Comparison of ENCODE assay signal across 8 mouse cellular contexts in the genomic region with DNA sequence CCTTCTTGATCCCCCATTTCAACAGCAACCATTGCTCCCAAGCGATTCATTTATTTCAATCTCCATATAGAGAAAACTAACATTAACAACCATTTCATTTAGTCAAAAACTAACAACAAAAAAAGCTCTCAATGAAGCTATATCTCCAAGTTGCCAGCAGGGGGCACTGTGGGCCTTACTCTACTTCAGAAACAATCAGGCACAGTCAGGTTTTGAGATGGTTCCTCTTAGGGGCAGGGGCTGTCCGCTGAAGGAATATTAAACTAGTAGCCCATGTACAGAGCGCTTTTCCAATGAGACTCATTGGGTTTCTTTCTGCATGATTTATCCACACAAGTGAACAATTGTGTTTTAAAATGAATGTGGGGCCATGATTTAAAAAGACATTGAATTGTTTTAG.
DNase-seq lines count a peak whose midpoint lies in the region; ATAC-seq lines count a peak whose summit lies in the region.

No protein-coding gene starts in this region.

- DNase-seq in cerebellum, adult 8-10 months: peak; percentile 40
- no peak for DNase-seq in cerebellum, adult 11 months
- DNase-seq in midbrain, embryonic 14.5 days: peak; percentile 88
- DNase-seq in cerebellum, postnatal 4 days (ENCODE audit: low spot score in 2 of 2): peak; percentile 50 to 69
- peak; percentile 23 to 70 for DNase-seq in kidney, postnatal 36 days
- DNase-seq in mesoderm, embryonic 11.5 days (ENCODE audit: low read depth, low spot score): peak; percentile 75

- no peak overlapping the region for H3K27ac ChIP-seq in midbrain, embryonic 14.5 days (replicated peaks; ENCODE audit: low read depth, low read length)
- no peak overlapping the region for H3K27ac ChIP-seq in midbrain, embryonic 13.5 days

- H3K36me3 ChIP-seq in midbrain, embryonic 14.5 days (ENCODE audit: control insufficient read depth, insufficient read depth, low read length): no peaks in the 10 kb centered on the region
- H3K36me3 ChIP-seq in midbrain, embryonic 13.5 days: no peaks in the 10 kb centered on the region

- WGBS in midbrain, embryonic 14.5 days: 19% methylated on average over 3 of the region's 3 CpGs
- 22% methylated on average over 3 of the region's 3 CpGs for WGBS in midbrain, embryonic 13.5 days

- H3K9me3 ChIP-seq in midbrain, embryonic 14.5 days (ENCODE audit: control insufficient read depth, low read length): no peaks in the 10 kb centered on the region
- no peaks in the 10 kb centered on the region for H3K9me3 ChIP-seq in midbrain, embryonic 13.5 days

- no peak overlapping the region for H3K4me3 ChIP-seq in midbrain, embryonic 14.5 days (replicated peaks; ENCODE audit: low read depth, low read length)
- H3K4me3 ChIP-seq in midbrain, embryonic 13.5 days (replicated peaks): no peak overlapping the region

- no peak overlapping the region for H3K4me2 ChIP-seq in midbrain, embryonic 14.5 days (ENCODE audit: low read length)
- H3K4me2 ChIP-seq in midbrain, embryonic 13.5 days (replicated peaks): no peak overlapping the region

- ATAC-seq in midbrain, embryonic 14.5 days (ENCODE audit: low FRiP score, low TSS enrichment): no peak
- ATAC-seq in midbrain, embryonic 13.5 days: no peak
- no peak for ATAC-seq in megakaryocyte-erythroid progenitor cell, adult 5-6 weeks (replicated peaks; ENCODE audit: low FRiP score, low TSS enrichment, poor library complexity, severe bottlenecking)

- no peak overlapping the region for H3K9ac ChIP-seq in midbrain, embryonic 14.5 days (replicated peaks; ENCODE audit: low read length)
- no peak overlapping the region for H3K9ac ChIP-seq in midbrain, embryonic 13.5 days (replicated peaks)

- 0 out of 2 replicates have a peak, but pooled peaks cover 5% of the 10 kb centered on the region for H3K4me1 ChIP-seq in midbrain, embryonic 14.5 days (ENCODE audit: control insufficient read depth, insufficient read depth, low read length)
- H3K4me1 ChIP-seq in midbrain, embryonic 13.5 days (replicated peaks): peaks cover 11% of the 10 kb centered on the region

- H3K27me3 ChIP-seq in midbrain, embryonic 14.5 days (ENCODE audit: control insufficient read depth, insufficient read depth, low read length): no peaks in the 10 kb centered on the region
- H3K27me3 ChIP-seq in midbrain, embryonic 13.5 days: peaks cover 3% of the 10 kb centered on the region; the same call in 1 of the 2 replicates
